Mouse (Mus musculus) left cerebral cortex, postnatal 10 days (tissue): ENCODE data around the gene 1500011B03Rik. TPM values are rescaled to one million over a fixed set of nuclear protein-coding genes. Genes with fewer than 3 reads are reported as not detected.

Source experiments
- DNase-seq, 2 experiments: peaks; one replicate each; pipeline ENCODE4 v3.0.0; 2021 to 2022; ENCODE audit warnings: low spot score in 2 of 2, mixed read lengths in 1 of 2; ENCODE audit errors: extremely low spot score in 1 of 2
- intact Hi-C: fragments of 180-260 bp; cut with DNase I; formaldehyde crosslinking; loops from one replicate; pipeline ENCODE4 v1.15.1; 2025
- microRNA-seq: library from miRNA; unstranded; fragments of <30 nt; microRNA quantifications from one replicate; pipeline ENCODE4 v1.2.0, GENCODE M21; 2022
- total RNA-seq, 2 experiments: library from RNA; stranded (reverse); gene quantifications; 2 replicates each; pipeline ENCODE4 v1.2.3; 2021

Gene 1500011B03Rik
- total RNA-seq, 2 experiments from 2014 or later = 165 to 184 TPM

DNA sequence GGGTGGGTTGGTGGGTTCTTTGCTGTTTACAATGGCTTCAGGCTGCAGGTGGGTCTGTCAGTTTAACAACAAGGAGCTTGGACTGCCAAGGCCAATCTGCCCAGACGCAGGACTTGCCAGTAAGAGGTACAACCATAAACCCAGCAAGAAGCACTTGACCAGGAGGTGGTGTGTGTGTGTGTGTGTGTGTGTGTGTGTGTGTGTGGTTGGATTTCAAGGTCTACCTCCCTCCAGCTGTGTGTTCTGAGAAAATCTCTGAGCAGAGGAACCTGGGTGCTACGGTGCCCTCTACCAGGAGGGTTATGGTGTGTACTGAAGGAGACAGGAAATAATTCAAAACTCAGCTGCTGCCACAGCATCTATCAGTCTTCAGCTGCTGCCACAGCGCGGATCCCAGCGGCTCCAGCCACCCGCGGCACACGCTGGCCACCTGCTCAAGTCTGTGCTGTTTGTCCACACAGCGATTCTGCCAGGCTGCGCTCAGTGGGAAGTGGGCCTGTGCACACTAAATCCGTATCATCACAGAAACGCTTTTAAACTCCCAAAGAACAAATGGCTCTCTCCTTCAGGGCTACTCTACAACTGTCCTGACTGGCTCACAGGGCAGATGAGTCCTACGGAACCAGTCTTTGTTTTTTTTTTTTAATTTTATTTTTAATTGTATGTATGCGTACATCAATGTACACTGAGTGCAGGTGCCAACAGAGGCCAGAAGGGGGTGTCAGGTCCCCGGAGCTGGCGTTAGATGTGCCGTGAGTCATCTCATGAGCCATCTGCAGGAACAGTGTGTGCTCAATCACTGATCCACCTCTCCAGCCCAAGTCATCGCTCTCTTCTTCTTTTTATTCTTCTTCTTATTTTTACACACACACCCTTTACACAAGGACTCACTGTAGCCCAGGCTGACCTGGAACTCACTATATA is 58.2 kb downstream of the 1500011B03Rik start:
- DNase-seq = no peak
- intact Hi-C loops = no loop called here

DNA sequence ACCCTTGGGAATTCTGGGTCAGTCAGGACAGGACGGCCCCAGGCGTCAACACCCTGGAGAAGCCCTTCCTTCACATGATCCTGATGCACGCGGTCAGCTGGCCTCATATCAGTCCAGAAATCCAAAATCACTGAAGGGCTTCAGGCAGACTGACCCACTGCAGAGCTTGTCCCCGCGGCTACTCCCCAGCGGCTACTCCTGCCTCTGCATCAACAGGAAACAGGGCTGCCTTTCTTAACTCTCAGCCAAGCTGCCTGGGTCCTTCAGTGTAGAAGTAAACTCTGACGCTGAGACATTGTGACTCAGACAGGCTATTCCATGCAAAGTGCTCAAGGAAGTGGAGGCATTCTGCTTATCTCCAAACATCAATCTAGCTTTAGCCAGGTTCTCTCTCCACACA is 61.3 kb downstream of the 1500011B03Rik start:
- no peak for DNase-seq

DNA sequence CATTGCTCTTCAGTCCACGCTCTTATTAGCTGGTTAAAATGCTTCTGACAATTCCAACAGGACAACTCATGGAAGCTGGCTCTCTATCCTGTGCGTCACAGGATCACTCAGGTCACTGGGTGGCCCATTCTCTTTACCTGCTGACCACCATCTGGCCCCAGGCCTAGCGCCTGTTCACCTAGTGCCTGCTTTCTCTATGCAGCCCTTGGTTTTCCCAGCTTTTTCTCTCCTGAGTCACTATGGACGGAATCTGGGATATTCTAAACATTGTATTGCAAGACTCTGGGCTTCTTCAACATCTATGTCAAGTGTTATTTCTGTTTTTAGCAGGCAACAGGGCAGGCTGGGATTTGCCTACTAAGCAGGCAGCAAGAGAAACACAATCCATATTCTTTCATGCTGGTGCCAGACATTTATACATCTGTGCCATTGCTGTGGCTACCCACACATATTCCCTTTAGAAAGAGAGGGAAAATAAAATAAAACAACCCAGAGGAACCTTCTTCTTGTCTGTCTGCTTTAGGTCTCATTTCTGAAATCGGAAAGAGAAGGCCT is 63.7 kb downstream of the 1500011B03Rik start:
- intact Hi-C loops = no loop called here
- DNase-seq = no peak

More for the DNA sequence above, 61.3 kb downstream of the 1500011B03Rik start:
- intact Hi-C loops = no loop called here

Small RNA genes within 50 kb of the gene (microRNA-seq; reads per million reads assigned to microRNA genes)
- 11.8 reads per million, percentile 33 among the genes with 10 or more reads in this experiment for gene Mir6240

Other genes starting within 250 kb of the 1500011B03Rik start
- under 1 TPM; 0.64 to 0.79 TPM for gene Trpv4, start 165.0 kb downstream of the 1500011B03Rik start, total RNA-seq
- gene Gltp, start 132.5 kb downstream of the 1500011B03Rik start, total RNA-seq = 10 to 100 TPM; 20.5 to 23.2 TPM
- gene Tchp, start 115.7 kb downstream of the 1500011B03Rik start, total RNA-seq = 10 to 100 TPM; 13.0 to 15.4 TPM
- 10 to 100 TPM; 34.7 to 36.3 TPM for gene Ankrd13a, start 48.8 kb downstream of the 1500011B03Rik start, total RNA-seq
- 10 to 100 TPM; 46.8 to 47.2 TPM for gene Git2, start 48.0 kb downstream of the 1500011B03Rik start, total RNA-seq
- not detected for gene 4930519G04Rik, start 30.2 kb upstream of the 1500011B03Rik start, total RNA-seq
- 1 to 10 TPM; 1.3 to 2.0 TPM for gene Gm9936, start 35.2 kb upstream of the 1500011B03Rik start, total RNA-seq
- 1 to 10 TPM in 1 of 2 experiments, under 1 TPM in 1; 0.43 to 1.1 TPM for gene Oasl2, start 73.5 kb upstream of the 1500011B03Rik start, total RNA-seq
- not detected for gene Oasl1, start 99.8 kb upstream of the 1500011B03Rik start, total RNA-seq
- gene 2210016L21Rik, start 118.7 kb upstream of the 1500011B03Rik start, total RNA-seq = 100 to 1,000 TPM; 203 to 206 TPM
- not detected for gene Hnf1a, start 147.6 kb upstream of the 1500011B03Rik start, total RNA-seq
- 100 to 1,000 TPM; 112 to 115 TPM for gene Sppl3, start 187.7 kb upstream of the 1500011B03Rik start, total RNA-seq